Mouse (Mus musculus): Measurements from ENCODE around the gene Pelo. TPM values are rescaled to one million over a fixed set of nuclear protein-coding genes. Genes with fewer than 3 reads are reported as not detected.

Gene Pelo
- polyA plus RNA-seq, 1 experiment = 7.8 TPM

DNA sequence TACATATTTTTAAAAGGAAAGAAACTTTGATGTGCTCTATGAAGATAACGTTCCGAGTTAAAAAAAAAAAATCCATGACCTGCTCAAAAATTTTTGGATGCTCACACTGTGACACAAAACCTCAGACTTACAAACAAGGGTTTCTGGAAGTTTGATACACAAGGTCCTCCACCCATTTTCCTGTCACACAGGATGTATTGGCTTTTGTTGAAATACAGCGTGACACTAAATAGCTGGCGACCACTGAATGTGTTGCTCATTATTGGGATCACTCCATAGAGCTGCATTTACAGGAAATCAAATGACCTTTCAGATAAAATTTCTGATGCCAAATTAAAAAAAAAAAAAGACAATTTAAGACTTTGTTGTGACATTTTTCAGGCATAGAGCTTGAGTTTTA lies 35.1 kb upstream of the Pelo start:
- no peak overlapping the region for H3K4me3 ChIP-seq (replicated peaks; ENCODE audit: control insufficient read depth, low read depth, low read length)
- no peak for TF ChIP-seq CTCF (IDR thresholded peaks at IDR 0.05; ENCODE audit: control insufficient read depth, insufficient read depth, low read length)
- no peak for TF ChIP-seq POLR2A (IDR thresholded peaks at IDR 0.05; ENCODE audit: borderline replicate concordance, control insufficient read depth, low read depth, low read length)
- H3K4me1 ChIP-seq (ENCODE audit: control insufficient read depth, insufficient read depth, low read length) = no peaks in the 10 kb centered on the region; the same call in 1 of the 2 replicates
- WGBS = 83% methylated on average over 4 of the region's 4 CpGs
- H3K27ac ChIP-seq (ENCODE audit: control insufficient read depth, insufficient read depth, low read depth, low read length, poor library complexity) = no peak overlapping the region

DNA sequence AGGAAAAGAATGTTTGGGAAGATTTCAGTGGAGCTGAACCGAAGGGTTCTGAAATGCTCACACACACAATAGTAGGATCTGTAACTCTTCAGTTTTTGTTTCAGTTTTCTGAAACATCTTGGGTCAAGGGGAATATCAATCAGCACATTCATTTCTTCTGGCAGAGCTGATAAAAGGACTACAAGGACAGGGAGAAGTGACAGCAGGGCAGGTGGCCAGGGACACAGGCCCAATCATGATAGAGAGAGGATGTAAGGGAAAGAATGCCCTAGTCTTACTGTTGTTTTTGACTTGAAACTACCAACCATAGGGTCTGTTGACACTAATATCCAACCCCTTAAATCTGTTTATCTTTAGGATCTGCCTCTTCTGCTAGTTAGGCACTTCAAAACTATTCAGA lies 34.5 kb upstream of the Pelo start:
- TF ChIP-seq POLR2A (IDR thresholded peaks at IDR 0.05; ENCODE audit: borderline replicate concordance, control insufficient read depth, low read depth, low read length) (no peak), CTCF (IDR thresholded peaks at IDR 0.05; ENCODE audit: control insufficient read depth, insufficient read depth, low read length) (no peak)
- Histone ChIP-seq H3K27ac (ENCODE audit: control insufficient read depth, insufficient read depth, low read depth, low read length, poor library complexity) (no peak overlapping the region), H3K4me3 (replicated peaks; ENCODE audit: control insufficient read depth, low read depth, low read length) (no peak overlapping the region), H3K4me1 (ENCODE audit: control insufficient read depth, insufficient read depth, low read length) (no peaks in the 10 kb centered on the region)
- 38% methylated on average over 1 of the region's 1 CpGs for WGBS

DNA sequence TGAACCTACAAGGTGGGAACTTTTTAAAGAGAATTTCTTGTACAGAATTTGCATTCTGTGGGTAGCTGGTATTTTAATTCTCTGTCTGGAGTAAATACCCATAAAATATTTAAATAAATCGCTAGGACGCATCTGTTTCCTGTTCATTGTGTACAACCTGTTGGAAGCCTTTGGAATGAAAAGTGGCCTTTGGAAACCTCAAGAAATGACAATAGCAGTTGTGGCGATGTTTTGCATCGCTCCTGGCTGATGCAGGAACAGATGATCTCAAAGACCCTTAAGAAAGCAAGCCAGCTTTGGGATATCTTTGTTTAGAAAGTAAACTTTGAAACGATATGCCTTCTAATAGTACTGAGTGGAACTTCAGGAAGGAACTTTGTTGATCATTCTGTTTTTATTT lies 28.8 kb upstream of the Pelo start:
- WGBS = 20% methylated on average over 5 of the region's 5 CpGs
- no peaks in the 10 kb centered on the region; the same call in 1 of the 2 replicates for H3K4me1 ChIP-seq (ENCODE audit: control insufficient read depth, insufficient read depth, low read length)
- TF ChIP-seq CTCF (IDR thresholded peaks at IDR 0.05; ENCODE audit: control insufficient read depth, insufficient read depth, low read length) (no peak), POLR2A (IDR thresholded peaks at IDR 0.05; ENCODE audit: borderline replicate concordance, control insufficient read depth, low read depth, low read length) (no peak)
- no peak overlapping the region for H3K4me3 ChIP-seq (replicated peaks; ENCODE audit: control insufficient read depth, low read depth, low read length)
- no peak overlapping the region for H3K27ac ChIP-seq (ENCODE audit: control insufficient read depth, insufficient read depth, low read depth, low read length, poor library complexity)

DNA sequence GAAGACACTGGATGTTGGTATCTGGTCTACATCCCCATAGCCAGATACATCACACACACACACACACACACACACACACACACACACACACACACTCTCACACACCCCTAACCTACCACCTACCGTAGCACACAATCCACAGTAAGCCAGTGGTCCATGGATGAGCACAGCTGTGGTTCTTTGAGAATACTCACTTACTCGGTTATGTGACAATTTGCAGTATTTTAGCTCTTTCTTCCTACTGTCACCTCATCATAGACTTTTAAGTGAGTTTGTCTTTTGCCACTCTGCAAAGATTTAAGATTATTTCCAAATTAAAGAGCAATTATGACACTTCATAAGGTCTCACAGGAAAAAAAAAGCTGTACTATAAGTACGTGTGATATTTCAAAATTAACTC lies 28.2 kb upstream of the Pelo start:
- Histone ChIP-seq H3K27ac (ENCODE audit: control insufficient read depth, insufficient read depth, low read depth, low read length, poor library complexity) (no peak overlapping the region), H3K4me1 (ENCODE audit: control insufficient read depth, insufficient read depth, low read length) (no peaks in the 10 kb centered on the region; the same call in 1 of the 2 replicates), H3K4me3 (replicated peaks; ENCODE audit: control insufficient read depth, low read depth, low read length) (no peak overlapping the region)
- WGBS = 77% methylated on average over 3 of the region's 3 CpGs
- TF ChIP-seq CTCF (IDR thresholded peaks at IDR 0.05; ENCODE audit: control insufficient read depth, insufficient read depth, low read length) (no peak), POLR2A (IDR thresholded peaks at IDR 0.05; ENCODE audit: borderline replicate concordance, control insufficient read depth, low read depth, low read length) (no peak)

DNA sequence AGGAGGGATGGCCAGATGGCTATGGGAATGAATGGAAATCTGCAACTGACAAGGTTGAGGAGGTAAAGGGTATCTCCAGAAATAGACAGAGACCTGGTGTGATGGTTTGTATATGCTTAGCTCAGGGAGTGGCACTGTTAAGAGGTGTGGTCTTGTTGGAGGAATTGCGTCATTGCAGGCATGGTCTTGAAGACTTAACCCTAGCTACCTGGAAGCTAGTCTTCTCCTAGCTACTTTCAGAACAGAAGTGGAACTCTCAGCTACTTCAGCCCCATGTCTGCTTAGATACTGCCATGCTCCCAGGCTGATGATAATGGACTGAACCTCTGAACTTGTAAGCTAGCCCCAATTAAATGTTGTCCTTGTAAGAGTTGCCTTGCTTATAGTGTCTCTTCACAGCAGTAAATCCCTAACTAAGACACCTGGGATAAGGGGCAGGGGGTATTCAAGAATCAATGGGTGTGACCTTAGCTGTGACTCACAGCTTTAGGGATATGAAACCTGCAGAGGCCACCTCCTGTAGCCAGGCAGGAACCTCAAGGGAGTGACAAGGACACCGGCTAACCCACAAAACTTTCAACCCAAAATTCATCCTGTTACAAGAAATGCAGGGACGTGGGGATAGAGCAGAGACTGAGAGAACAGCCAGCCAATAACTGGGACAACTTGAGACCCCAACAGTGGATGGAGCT lies 27.1 kb upstream of the Pelo start:
- WGBS = 60% methylated on average over 3 of the region's 3 CpGs
- no peak overlapping the region for H3K4me3 ChIP-seq (replicated peaks; ENCODE audit: control insufficient read depth, low read depth, low read length)
- no peaks in the 10 kb centered on the region; the same call in 1 of the 2 replicates for H3K4me1 ChIP-seq (ENCODE audit: control insufficient read depth, insufficient read depth, low read length)
- no peak overlapping the region for H3K27ac ChIP-seq (ENCODE audit: control insufficient read depth, insufficient read depth, low read depth, low read length, poor library complexity)
- TF ChIP-seq POLR2A (IDR thresholded peaks at IDR 0.05; ENCODE audit: borderline replicate concordance, control insufficient read depth, low read depth, low read length) (no peak), CTCF (IDR thresholded peaks at IDR 0.05; ENCODE audit: control insufficient read depth, insufficient read depth, low read length) (no peak)

DNA sequence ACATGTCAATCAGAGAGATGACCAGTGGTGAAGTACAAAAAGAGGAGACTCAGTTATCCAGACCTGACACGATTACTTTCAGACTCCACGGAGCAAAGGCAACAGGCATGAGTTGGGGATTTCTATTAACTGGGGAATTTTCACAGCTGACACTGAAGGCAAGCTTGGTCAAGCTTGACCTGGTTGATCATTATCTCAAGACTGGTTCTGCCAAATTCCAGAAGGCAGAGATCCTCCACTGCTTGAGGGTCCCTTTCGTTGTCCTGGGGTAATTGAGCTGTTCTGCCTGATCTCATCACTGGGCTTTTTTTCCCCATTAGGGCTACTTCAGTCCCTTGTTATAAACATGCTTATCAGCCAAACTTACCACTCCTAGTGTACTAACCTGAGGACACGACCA lies 19.6 kb upstream of the Pelo start:
- Histone ChIP-seq H3K4me1 (ENCODE audit: control insufficient read depth, insufficient read depth, low read length) (no peaks in the 10 kb centered on the region; the same call in 1 of the 2 replicates), H3K4me3 (replicated peaks; ENCODE audit: control insufficient read depth, low read depth, low read length) (no peak overlapping the region), H3K27ac (ENCODE audit: control insufficient read depth, insufficient read depth, low read depth, low read length, poor library complexity) (no peak overlapping the region)
- no peak for TF ChIP-seq CTCF (IDR thresholded peaks at IDR 0.05; ENCODE audit: control insufficient read depth, insufficient read depth, low read length)
- TF ChIP-seq POLR2A (IDR thresholded peaks at IDR 0.05; ENCODE audit: borderline replicate concordance, control insufficient read depth, low read depth, low read length) = no peak
- WGBS = 85% methylated on average over 4 of the region's 4 CpGs

DNA sequence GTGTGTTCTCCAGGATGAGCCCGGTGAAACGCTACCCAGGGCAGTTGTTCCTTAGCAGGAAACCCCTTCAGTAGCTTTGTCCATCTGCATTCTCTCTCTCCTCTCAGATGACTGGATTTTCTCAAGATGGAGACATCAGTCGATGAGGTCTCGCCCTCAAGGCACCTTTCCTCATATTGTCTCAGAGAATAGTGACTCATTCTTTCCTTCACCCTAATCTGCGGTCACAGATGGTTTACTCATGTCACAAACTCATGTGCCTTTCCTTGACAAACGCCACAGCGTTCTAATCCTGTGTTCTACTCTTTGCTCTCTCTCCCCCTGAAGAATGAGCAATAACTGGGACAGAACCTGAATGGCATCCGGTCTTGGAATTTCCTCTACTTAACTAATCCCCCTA lies 17.4 kb upstream of the Pelo start:
- WGBS = 73% methylated on average over 8 of the region's 8 CpGs
- no peak overlapping the region for H3K4me3 ChIP-seq (replicated peaks; ENCODE audit: control insufficient read depth, low read depth, low read length)
- H3K27ac ChIP-seq (ENCODE audit: control insufficient read depth, insufficient read depth, low read depth, low read length, poor library complexity) = no peak overlapping the region
- TF ChIP-seq POLR2A (IDR thresholded peaks at IDR 0.05; ENCODE audit: borderline replicate concordance, control insufficient read depth, low read depth, low read length) = no peak
- no peak for TF ChIP-seq CTCF (IDR thresholded peaks at IDR 0.05; ENCODE audit: control insufficient read depth, insufficient read depth, low read length)
- no peaks in the 10 kb centered on the region; the same call in 1 of the 2 replicates for H3K4me1 ChIP-seq (ENCODE audit: control insufficient read depth, insufficient read depth, low read length)

DNA sequence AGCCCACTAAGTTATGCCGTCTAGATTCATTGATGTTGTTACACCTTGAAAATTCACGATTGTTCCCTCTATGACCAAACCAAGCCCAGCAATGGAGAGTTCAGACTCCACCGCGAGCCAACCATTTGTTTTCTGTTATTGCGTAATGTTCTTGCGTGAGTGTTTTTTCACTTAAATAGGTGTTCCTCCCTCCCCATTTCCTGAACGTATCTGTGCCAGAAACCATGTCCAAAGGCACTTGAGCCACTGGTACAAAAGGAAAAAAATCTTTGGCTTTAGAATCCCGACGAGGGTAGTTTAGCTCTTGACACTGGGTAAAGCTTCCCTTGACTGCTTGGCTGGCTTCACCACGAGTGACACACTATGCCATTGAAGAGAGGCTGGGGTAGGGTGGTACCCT lies 16.2 kb upstream of the Pelo start:
- Histone ChIP-seq H3K4me3 (replicated peaks; ENCODE audit: control insufficient read depth, low read depth, low read length) (no peak overlapping the region), H3K4me1 (ENCODE audit: control insufficient read depth, insufficient read depth, low read length) (no peaks in the 10 kb centered on the region; the same call in 1 of the 2 replicates), H3K27ac (ENCODE audit: control insufficient read depth, insufficient read depth, low read depth, low read length, poor library complexity) (no peak overlapping the region)
- WGBS = 62% methylated on average over 10 of the region's 10 CpGs
- no peak for TF ChIP-seq CTCF (IDR thresholded peaks at IDR 0.05; ENCODE audit: control insufficient read depth, insufficient read depth, low read length)
- TF ChIP-seq POLR2A (IDR thresholded peaks at IDR 0.05; ENCODE audit: borderline replicate concordance, control insufficient read depth, low read depth, low read length) = no peak
